Mouse (Mus musculus) right cerebral cortex, postnatal 36 days (tissue): ENCODE measurements at regions not wholly inside any gene's neighbourhood (a gene's known extent, or its start where the extent isn't known, plus 50 kb on each side); places are given as distances from the start of the nearest gene placed in this dataset.

Source experiments
- DNase-seq, 2 experiments: peaks; one replicate each; pipeline ENCODE4 v3.0.0; 2022; ENCODE audit warnings: low spot score in 2 of 2, mixed read lengths in 1 of 2

- no peak for DNase-seq
Observed at GRCm38 (mm10) chr9:58421702-58422392, 51.6 kb upstream of the Tbc1d21 start.

- DNase-seq: no peak
Observed at GRCm38 (mm10) chr9:58428795-58429194, 58.5 kb upstream of the Tbc1d21 start.

GRCm38 (mm10) chr9:58430772-58431171 is 57.6 kb upstream of the Insyn1 start:
- no peak for DNase-seq

- DNase-seq: no peak
Observed at GRCm38 (mm10) chr9:58432793-58433370, 55.5 kb upstream of the Insyn1 start.

GRCm38 (mm10) chr9:58436246-58437091 is 51.9 kb upstream of the Insyn1 start:
- DNase-seq: peak in 1 of 2 experiments; percentile 21

GRCm38 (mm10) chr9:58437541-58437940 is 50.9 kb upstream of the Insyn1 start:
- no peak for DNase-seq

- DNase-seq: no peak
Observed at GRCm38 (mm10) chr9:58438071-58438858, 50.1 kb upstream of the Insyn1 start.
